Mouse (Mus musculus) midbrain, postnatal 0 days (tissue): ENCODE measurements around the gene Cabcoco1. TPM values are rescaled to one million over a fixed set of nuclear protein-coding genes. Genes with fewer than 3 reads are reported as not detected.

Experiments
- ATAC-seq: fragments of 200-750 bp; cut with Nextera tagmentation; 2 replicates; pipeline ENCODE4 v1.8.0; 2017; ENCODE audit warnings: moderate number of reproducible peaks, mild to moderate bottlenecking, moderate TSS enrichment, moderate library complexity; ENCODE audit not compliant: low FRiP score
- DNase-seq: peaks from one replicate; pipeline ENCODE4 v3.0.0-alpha.2; 2015; ENCODE audit warnings: low spot score
- H3K27ac ChIP-seq: fragments of 300-500 bp; sonication (generic); 2 replicates; pipeline ENCODE4 v1.5.1; 2014; ENCODE audit warnings: low read depth, mild to moderate bottlenecking, low read length, mixed read lengths
- H3K27me3 ChIP-seq: fragments of 300-500 bp; sonication (generic); 2 replicates; pipeline ENCODE4 v1.6.1; 2014; ENCODE audit warnings: low read length, control low read depth, mixed read lengths; ENCODE audit not compliant: insufficient read depth
- H3K36me3 ChIP-seq: fragments of 300-500 bp; sonication (generic); 2 replicates; pipeline ENCODE4 v1.6.1; 2014; ENCODE audit warnings: low read length, control low read depth, mixed read lengths; ENCODE audit not compliant: insufficient read depth
- H3K4me1 ChIP-seq: fragments of 300-500 bp; sonication (generic); 2 replicates; pipeline ENCODE4 v1.6.1; 2014; ENCODE audit warnings: mild to moderate bottlenecking, control low read depth, antibody characterized with exemption, low read length, mixed read lengths; ENCODE audit not compliant: insufficient read depth
- H3K4me2 ChIP-seq: fragments of 300-500 bp; sonication (generic); 2 replicates; pipeline ENCODE4 v1.6.1; 2014; ENCODE audit warnings: low read depth, mild to moderate bottlenecking, low read length, mixed read lengths; ENCODE audit not compliant: poor library complexity, severe bottlenecking
- H3K4me3 ChIP-seq: fragments of 300-500 bp; sonication (generic); 2 replicates; pipeline ENCODE4 v1.5.1; 2014; ENCODE audit warnings: low read depth, mild to moderate bottlenecking, low read length, moderate library complexity
- H3K9ac ChIP-seq: fragments of 300-500 bp; sonication (generic); replicated peaks from 2 replicates; pipeline ENCODE4 v1.6.1; 2014; ENCODE audit warnings: mild to moderate bottlenecking, low read length, moderate library complexity, mixed read lengths; ENCODE audit not compliant: poor library complexity, severe bottlenecking
- H3K9me3 ChIP-seq: fragments of 300-500 bp; sonication (generic); 2 replicates; pipeline ENCODE4 v1.6.1; 2016; ENCODE audit warnings: low read length, control low read depth
- CTCF ChIP-seq: IDR thresholded peaks from 2 replicates; pipeline ENCODE4 v1.5.1; 2016; ENCODE audit warnings: antibody characterized with exemption, mild to moderate bottlenecking
- WGBS: fragments of 180-500 bp; shearing (Covaris S2); extraction: QIAGEN DNeasy Blood & Tissue Kit; methylation state at CpG from one replicate; pipeline ENCODE4 v1.1.7; 2014; 5-methylcytosine and 5-hydroxymethylcytosine counted together
- polyA plus RNA-seq: library from polyadenylated mRNA; unstranded; fragments of >200 nt; fragmentation: Nextera tagmentation; extraction: Ambion mirVana; gene quantifications from 2 replicates; pipeline ENCODE4 v1.2.1, GENCODE M21; 2015
- total RNA-seq: library from RNA; depleted of rRNA; stranded (reverse); fragments of >200 nt; gene quantifications from 2 replicates; pipeline ENCODE4 v1.2.3, GENCODE M21; 2014; rRNA removed

The Cabcoco1 gene
- total and polyA plus RNA-seq, 2 experiments from 2014 or later = 0.71 to 3.8 TPM

- no peak overlapping the region for H3K4me3 ChIP-seq
- no peaks in the 10 kb centered on the region for H3K27me3 ChIP-seq
- H3K9me3 ChIP-seq = no peaks in the 10 kb centered on the region
- no peak for ATAC-seq
- no peaks in the 10 kb centered on the region; the same call in 1 of the 2 replicates for H3K4me1 ChIP-seq
- H3K27ac ChIP-seq = 0 out of 2 replicates have a peak overlapping the region, but pooled peaks have one; percentile 12
- DNase-seq = peak; percentile 60
- WGBS = 28% methylated on average over 2 of the region's 2 CpGs
- no peak for TF ChIP-seq CTCF
- no peaks in the 10 kb centered on the region for H3K36me3 ChIP-seq
- H3K9ac ChIP-seq = no peak overlapping the region
- H3K4me2 ChIP-seq = no peak overlapping the region
Observed at GRCm38 (mm10) chr10:68396083-68396482, 145.6 kb downstream of the Cabcoco1 start.

- no peak overlapping the region for H3K4me2 ChIP-seq
- H3K9me3 ChIP-seq = no peaks in the 10 kb centered on the region
- no peak overlapping the region for H3K9ac ChIP-seq
- no peaks in the 10 kb centered on the region; the same call in 1 of the 2 replicates for H3K4me1 ChIP-seq
- WGBS = 80% methylated on average over 4 of the region's 4 CpGs
- no peak for TF ChIP-seq CTCF
- H3K27me3 ChIP-seq = no peaks in the 10 kb centered on the region
- no peak for DNase-seq
- H3K4me3 ChIP-seq = no peak overlapping the region
- no peak overlapping the region for H3K27ac ChIP-seq
- ATAC-seq = no peak
- no peaks in the 10 kb centered on the region for H3K36me3 ChIP-seq
Observed at GRCm38 (mm10) chr10:68391640-68392039, 150.1 kb downstream of the Cabcoco1 start.

- no peak for TF ChIP-seq CTCF
- WGBS = 79% methylated on average over 4 of the region's 4 CpGs
- Histone ChIP-seq H3K9me3 (no peaks in the 10 kb centered on the region), H3K4me2 (no peak overlapping the region), H3K27ac (no peak overlapping the region), H3K36me3 (no peaks in the 10 kb centered on the region), H3K4me3 (no peak overlapping the region), H3K9ac (no peak overlapping the region), H3K27me3 (no peaks in the 10 kb centered on the region), H3K4me1 (no peaks in the 10 kb centered on the region)
- DNase-seq (no peak), ATAC-seq (no peak)
Observed at GRCm38 (mm10) chr10:68388802-68389201, 152.9 kb downstream of the Cabcoco1 start.

GRCm38 (mm10) chr10:68388138-68388537 lies 153.6 kb downstream of the Cabcoco1 start:
- TF ChIP-seq CTCF = no peak
- Histone ChIP-seq H3K4me1 (no peaks in the 10 kb centered on the region), H3K36me3 (no peaks in the 10 kb centered on the region), H3K9me3 (no peaks in the 10 kb centered on the region), H3K9ac (no peak overlapping the region), H3K27ac (no peak overlapping the region), H3K27me3 (no peaks in the 10 kb centered on the region), H3K4me2 (no peak overlapping the region), H3K4me3 (no peak overlapping the region)
- 84% methylated on average over 7 of the region's 7 CpGs for WGBS
- DNase-seq (no peak), ATAC-seq (no peak)

Other genes starting within 250 kb of the Cabcoco1 start
- gene Tmem26, start 181.8 kb upstream of the Cabcoco1 start, total RNA-seq = 9.4 and 10.7 TPM in 2 replicates
- 5.7 and 6.2 TPM in 2 replicates for gene Tmem26, start 181.8 kb upstream of the Cabcoco1 start, polyA plus RNA-seq